9 mouse cellular contexts compared by ENCODE assay signal in genomic region chr2:168902634-168903033, GRCm38 (mm10). TPM values are rescaled to one million over a fixed set of nuclear protein-coding genes. Genes with fewer than 3 reads are reported as not detected.
DNase-seq lines count a peak whose midpoint lies in the region; ATAC-seq and TF ChIP-seq lines count a peak whose summit lies in the region.
"Had no signal": no experiment of that assay in that cellular context is flagged by ENCODE, and none has a peak within 500 bp of the region (broad histone marks: within the 10 kb centered on the region; RNA-seq: fewer than 3 reads in every experiment).

No protein-coding gene starts in this region.

- no peak for TF ChIP-seq POLR2A in MEL (IDR thresholded peaks at IDR 0.05; ENCODE audit: control insufficient read depth in 1 of 2, insufficient read depth in 1 of 2, low read depth in 1 of 2, low read length in 2 of 2, poor library complexity in 1 of 2)

- no peaks in the 10 kb centered on the region for H3K27me3 ChIP-seq in MEL (ENCODE audit: control insufficient read depth in 1 of 2, insufficient read depth in 2 of 2, low read length in 2 of 2)
- 0 out of 2 replicates have a peak, but pooled peaks cover 5% of the 10 kb centered on the region for H3K27me3 ChIP-seq in embryonic facial prominence, embryonic 10.5 days (replicated peaks; ENCODE audit: low read depth, poor library complexity, severe bottlenecking)
- H3K27me3 ChIP-seq in midbrain, postnatal 0 days (ENCODE audit: insufficient read depth, low read length): no peaks in the 10 kb centered on the region
- H3K27me3 ChIP-seq: neural tube, embryonic 12.5 days had no signal

- H3K4me2 ChIP-seq in midbrain, postnatal 0 days (ENCODE audit: low read depth, low read length, poor library complexity, severe bottlenecking): no peak overlapping the region
- H3K4me2 ChIP-seq: neural tube, embryonic 12.5 days had no signal

- no peaks in the 10 kb centered on the region for H3K4me1 ChIP-seq in MEL (ENCODE audit: control insufficient read depth in 1 of 2, insufficient read depth in 2 of 2, low read length in 2 of 2)
- H3K4me1 ChIP-seq in embryonic facial prominence, embryonic 10.5 days: peaks cover 28% of the 10 kb centered on the region
- H3K4me1 ChIP-seq in midbrain, postnatal 0 days (ENCODE audit: insufficient read depth, low read length): no peaks in the 10 kb centered on the region

- no peak for ATAC-seq in midbrain, postnatal 0 days (ENCODE audit: low FRiP score)
- no peak for ATAC-seq in erythroblast, adult 5-6 weeks (replicated peaks; ENCODE audit: low FRiP score, poor library complexity, severe bottlenecking)

- H3K36me3 ChIP-seq in MEL (ENCODE audit: control insufficient read depth in 1 of 2, insufficient read depth in 2 of 2, low read length in 2 of 2): no peaks in the 10 kb centered on the region
- no peaks in the 10 kb centered on the region; the same call in 1 of the 2 replicates for H3K36me3 ChIP-seq in embryonic facial prominence, embryonic 10.5 days (replicated peaks)
- no peaks in the 10 kb centered on the region for H3K36me3 ChIP-seq in midbrain, postnatal 0 days (ENCODE audit: insufficient read depth, low read length)

- H3K79me2 ChIP-seq in MEL (ENCODE audit: control insufficient read depth, insufficient read depth, low read length, poor library complexity): no peaks in the 10 kb centered on the region

- DNase-seq in cerebellum, postnatal 25 days: peak; percentile 38 to 66
- DNase-seq in cerebellum, adult 11-12 months: no peak
- DNase-seq in left cerebral cortex, postnatal 4 days: peak; percentile 37
- DNase-seq in left cerebral cortex, postnatal 14 days (ENCODE audit: low spot score in 2 of 2): no peak
- DNase-seq in MEL (ENCODE audit: low read depth, low spot score): peak; percentile 34
- peak; percentile 68 for DNase-seq in embryonic facial prominence, embryonic 10.5 days (ENCODE audit: low spot score)
- no peak for DNase-seq in midbrain, postnatal 0 days (ENCODE audit: low spot score)

- no peaks in the 10 kb centered on the region for H3K9me3 ChIP-seq in MEL (replicated peaks; ENCODE audit: insufficient read depth, low read length)
- H3K9me3 ChIP-seq in embryonic facial prominence, embryonic 10.5 days: no peaks in the 10 kb centered on the region
- no peaks in the 10 kb centered on the region for H3K9me3 ChIP-seq in midbrain, postnatal 0 days (ENCODE audit: low read length)
- H3K9me3 ChIP-seq: neural tube, embryonic 12.5 days had no signal

- no peak for TF ChIP-seq RAD21 in MEL (IDR thresholded peaks at IDR 0.05; ENCODE audit: low read depth, low read length)

- H3K27ac ChIP-seq in MEL (ENCODE audit: control insufficient read depth, low read depth, low read length): no peak overlapping the region
- no peak overlapping the region for H3K27ac ChIP-seq in embryonic facial prominence, embryonic 10.5 days (replicated peaks)
- no peak overlapping the region for H3K27ac ChIP-seq in midbrain, postnatal 0 days (ENCODE audit: low read depth, low read length)
- H3K27ac ChIP-seq: neural tube, embryonic 12.5 days had no signal

- H3K4me3 ChIP-seq in MEL (ENCODE audit: control insufficient read depth in 1 of 2, insufficient read depth in 1 of 2, low read depth in 2 of 2, low read length in 2 of 2): no peak overlapping the region
- H3K4me3 ChIP-seq in embryonic facial prominence, embryonic 10.5 days: no peak overlapping the region
- H3K4me3 ChIP-seq in midbrain, postnatal 0 days (ENCODE audit: low read depth, low read length): no peak overlapping the region
- H3K4me3 ChIP-seq: neural tube, embryonic 12.5 days had no signal

- no peak for TF ChIP-seq EP300 in MEL (IDR thresholded peaks at IDR 0.05; ENCODE audit: low read depth in 1 of 2, low read length in 2 of 2)

- H3K9ac ChIP-seq in MEL (ENCODE audit: control insufficient read depth, low read depth, low read length, poor library complexity, severe bottlenecking): no peak overlapping the region
- H3K9ac ChIP-seq in midbrain, postnatal 0 days (replicated peaks; ENCODE audit: low read length, poor library complexity, severe bottlenecking): no peak overlapping the region
- H3K9ac ChIP-seq: neural tube, embryonic 12.5 days had no signal

- peak; percentile 44 to 74 (median 54) for TF ChIP-seq CTCF in MEL (IDR thresholded peaks at IDR 0.05 in 2 of 3, conservative IDR thresholded peaks at IDR 0.05 in 1 of 3; ENCODE audit: control insufficient read depth in 1 of 3, insufficient read depth in 1 of 3, low read depth in 2 of 3, low read length in 3 of 3, poor library complexity in 1 of 3, severe bottlenecking in 1 of 3)
- peak; percentile 73 for TF ChIP-seq CTCF in midbrain, postnatal 0 days (IDR thresholded peaks at IDR 0.05)

- intact Hi-C loops in left cerebral cortex, postnatal 4 days (cut with DNase I): no loop called here
- intact Hi-C loops in left cerebral cortex, postnatal 14 days (cut with DNase I): no loop called here

- 26% methylated on average over 8 of the region's 8 CpGs for WGBS in embryonic facial prominence, embryonic 10.5 days
- WGBS in midbrain, postnatal 0 days: 27% methylated on average over 8 of the region's 8 CpGs

TF ChIP-seq in MEL, 35 proteins besides CTCF, POLR2A, EP300 and RAD21:
- TF ChIP-seq USF2 (IDR thresholded peaks at IDR 0.05; ENCODE audit: borderline replicate concordance in 1 of 2, insufficient read depth in 1 of 2, low read depth in 1 of 2, low read length in 2 of 2) (no peak), SIN3A (IDR thresholded peaks at IDR 0.05; ENCODE audit: low read length) (no peak), SMC3 (IDR thresholded peaks at IDR 0.05; ENCODE audit: low read depth, low read length) (no peak)

RNA-seq across cellular contexts. Expression of gene Zfp64, which starts 52.8 kb away (rescaled TPM):
- total RNA-seq in left cerebral cortex, postnatal 4 days (2021): 10 to 100 TPM; 21.2 to 23.7 TPM
- 10 to 100 TPM; 16.8 to 18.1 TPM for total RNA-seq in left cerebral cortex, postnatal 14 days (2021)
- total RNA-seq in MEL (2012; rRNA removed): 22.4 and 24.7 TPM in 2 replicates
- 10 to 100 TPM in 1 of 2 experiments, not detected in 1; 35.8 TPM for polyA plus RNA-seq in MEL (2012; ENCODE audit: insufficient read depth in 1 of 2, insufficient read length in 2 of 2, low read depth in 1 of 2, low replicate concordance in 2 of 2, missing spikeins in 1 of 2)
- 44.6 and 47.4 TPM in 2 replicates for polyA plus RNA-seq in embryonic facial prominence, embryonic 10.5 days (2016; fragmentation: Nextera tagmentation; extraction: Ambion mirVana)
- total RNA-seq in midbrain, postnatal 0 days (2014; rRNA removed): 37.9 and 57.7 TPM in 2 replicates
- 33.5 and 34.2 TPM in 2 replicates for polyA plus RNA-seq in midbrain, postnatal 0 days (2015; fragmentation: Nextera tagmentation; extraction: Ambion mirVana)
- total RNA-seq in erythroblast, adult 5-6 weeks (2015; ENCODE audit: low replicate concordance): 3.1 and 3.5 TPM in 2 replicates
- total RNA-seq in erythroblast, adult 5-6 weeks (2017; ENCODE audit: low replicate concordance): 4.2 and 4.3 TPM in 2 replicates

Comparison
In these comparisons a context has a peak if more than half of its experiments do, and no peak if none do; other contexts are left out.
1. DNase-seq: peak in cerebellum, postnatal 25 days (2 of 2), left cerebral cortex, postnatal 4 days (single experiment), MEL (single experiment) and embryonic facial prominence, embryonic 10.5 days (single experiment); none in cerebellum, adult 11-12 months (single experiment), left cerebral cortex, postnatal 14 days (0 of 2) and midbrain, postnatal 0 days (single experiment).